Mouse (Mus musculus) testis, adult 10 weeks (tissue): ENCODE measurements around the gene Tmco5b. TPM values are rescaled to one million over a fixed set of nuclear protein-coding genes. Genes with fewer than 3 reads are reported as not detected.

Experiments used
- polyA plus RNA-seq: library from polyadenylated mRNA; stranded (reverse); fragments of 350-450 nt; fragmentation: Illumina TruSeq; extraction: RNeasy Lipid Tissue Mini Kit (QIAGEN cat#74804); gene quantifications from one replicate; pipeline ENCODE4 v1.2.3, GENCODE M21; 2014; ENCODE audit warnings: low read depth, low replicate concordance

The Tmco5b gene
- polyA plus RNA-seq: 103 TPM

DNA sequence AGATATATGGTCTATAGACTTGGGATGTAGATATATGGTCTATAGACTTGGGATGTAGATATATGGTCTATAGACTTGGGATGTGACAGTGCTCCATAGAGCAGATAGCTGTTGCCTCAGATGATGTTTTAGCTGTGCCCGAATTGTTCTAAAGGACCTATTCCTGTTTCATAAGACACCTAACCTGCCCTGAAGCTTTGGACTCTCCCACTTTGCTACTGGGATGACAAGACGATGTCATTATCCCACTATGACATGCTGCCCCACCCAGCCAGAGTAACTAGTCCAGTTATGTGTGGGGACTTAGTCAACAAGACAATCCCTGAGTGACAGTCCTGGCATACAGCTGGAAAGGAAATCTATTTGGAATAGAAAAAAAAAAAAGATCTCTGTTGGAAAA is at the start of gene Tmco5b:
Gene Tmco5b (plus strand): TSS at position 301 of the 400 bp plus-strand sequence.

Other genes with a start within 250 kb of the Tmco5b start
- gene Ryr3, start 68.6 kb upstream of the Tmco5b start, polyA plus RNA-seq: 3.4 TPM
- gene Fmn1, start 42.0 kb downstream of the Tmco5b start, polyA plus RNA-seq: 247 TPM